Mouse (Mus musculus) gastrocnemius, postnatal 10 days (tissue): ENCODE measurements around the gene Dus2. TPM values are rescaled to one million over a fixed set of nuclear protein-coding genes. Genes with fewer than 3 reads are reported as not detected.

ENCODE experiments used
- DNase-seq: peaks from one replicate; pipeline ENCODE4 v3.0.0; 2021; ENCODE audit warnings: mixed read lengths
- total RNA-seq, 2 experiments: library from RNA; stranded (reverse); gene quantifications; 2 replicates each; pipeline ENCODE4 v1.2.3; 2021

Dus2 gene
- total RNA-seq, 2 experiments from 2014 or later: 9.6 to 11.1 TPM

GRCm38 (mm10) chr8:106046872-106047559, 55.9 kb downstream of the Dus2 start:
- DNase-seq: no peak

- no peak for DNase-seq
These were observed 56.9 kb downstream of the Dus2 start for GRCm38 (mm10) chr8:106047854-106048630.

GRCm38 (mm10) chr8:106049840-106050239, 58.7 kb downstream of the Dus2 start:
- DNase-seq: no peak

- no peak for DNase-seq
These were observed 59.9 kb downstream of the Dus2 start for GRCm38 (mm10) chr8:106051068-106051467.

- DNase-seq: no peak
These were observed 61.5 kb downstream of the Dus2 start for GRCm38 (mm10) chr8:106052510-106053089.

GRCm38 (mm10) chr8:106054190-106054811, 63.2 kb downstream of the Dus2 start:
- DNase-seq: no peak

- no peak for DNase-seq
These were observed 63.9 kb downstream of the Dus2 start for GRCm38 (mm10) chr8:106055038-106055437.

- no peak for DNase-seq
These were observed 65.4 kb downstream of the Dus2 start for GRCm38 (mm10) chr8:106056455-106056982.

GRCm38 (mm10) chr8:106058731-106059612, 67.8 kb downstream of the Dus2 start, which contains the start of gene Nfatc3:
Nfatc3 (plus strand) TSS chr8:106058840.
- DNase-seq: peak; percentile 95

- DNase-seq: peak; percentile 66
These were observed 68.7 kb downstream of the Dus2 start for GRCm38 (mm10) chr8:106059613-106060371.

GRCm38 (mm10) chr8:106060521-106060920, 69.4 kb downstream of the Dus2 start:
- no peak for DNase-seq

GRCm38 (mm10) chr8:106061686-106062085, 70.5 kb downstream of the Dus2 start:
- no peak for DNase-seq

- DNase-seq: no peak
These were observed 71.9 kb downstream of the Dus2 start for GRCm38 (mm10) chr8:106063046-106063445.

GRCm38 (mm10) chr8:106066721-106067120, 75.6 kb downstream of the Dus2 start:
- DNase-seq: no peak

- DNase-seq: no peak
These were observed 78.4 kb downstream of the Dus2 start for GRCm38 (mm10) chr8:106069565-106069964.

- no peak for DNase-seq
These were observed 81.0 kb downstream of the Dus2 start for GRCm38 (mm10) chr8:106072113-106072512.

GRCm38 (mm10) chr8:106074236-106074635, 83.1 kb downstream of the Dus2 start:
- DNase-seq: no peak

- DNase-seq: no peak
These were observed 83.5 kb downstream of the Dus2 start for GRCm38 (mm10) chr8:106074659-106075058.

GRCm38 (mm10) chr8:106075161-106075862, 84.2 kb downstream of the Dus2 start:
- DNase-seq: no peak

GRCm38 (mm10) chr8:106075863-106076174, 84.7 kb downstream of the Dus2 start:
- no peak for DNase-seq
